Mouse (Mus musculus) kidney, adult 2 months (tissue): ENCODE data around the gene Slc39a2. TPM values are rescaled to one million over a fixed set of nuclear protein-coding genes. Genes with fewer than 3 reads are reported as not detected.
A peak's percentile ranks its signal among the peaks of the same experiment; 100 is the strongest.
"Not testable (repeated sequence)": the region's sequence is repeated elsewhere in the genome, so short reads cannot be mapped to it uniquely, and the experiment has no call there.

Experiments used
- DNase-seq: peaks from one replicate; pipeline ENCODE4 v3.0.0; 2021
- H3K27ac ChIP-seq: fragments of 200-500 bp; 2 replicates; pipeline ENCODE4 v1.5.1; 2012; ENCODE audit warnings: low read depth, low read length, control low read depth, inconsistent platforms; ENCODE audit not compliant: insufficient read depth
- H3K27me3 ChIP-seq: fragments of 200-500 bp; replicated peaks from 2 replicates; pipeline ENCODE4 v1.6.1; 2012; ENCODE audit warnings: mild to moderate bottlenecking, moderate library complexity, low read length, inconsistent platforms; ENCODE audit not compliant: control insufficient read depth, insufficient read depth
- H3K36me3 ChIP-seq: fragments of 200-500 bp; 2 replicates; pipeline ENCODE4 v1.6.1; 2012; ENCODE audit warnings: mild to moderate bottlenecking, moderate library complexity, low read length, inconsistent platforms; ENCODE audit not compliant: control insufficient read depth, insufficient read depth
- H3K4me1 ChIP-seq: fragments of 200-500 bp; 2 replicates; pipeline ENCODE4 v1.6.1; 2011; ENCODE audit warnings: low read length; ENCODE audit not compliant: control insufficient read depth, insufficient read depth
- H3K4me3 ChIP-seq: fragments of 200-500 bp; 2 replicates; pipeline ENCODE4 v1.5.1; 2011; ENCODE audit warnings: mild to moderate bottlenecking, low read depth, low read length, control low read depth; ENCODE audit not compliant: insufficient read depth
- CTCF ChIP-seq: fragments of 200-500 bp; conservative IDR thresholded peaks from 2 replicates; pipeline ENCODE4 v1.5.1; 2011; ENCODE audit warnings: low read depth, mild to moderate bottlenecking, control low read depth, low read length, moderate library complexity, mixed read lengths; ENCODE audit not compliant: insufficient read depth, insufficient read length
- POLR2A ChIP-seq: fragments of 200-500 bp; IDR thresholded peaks from one replicate; pipeline ENCODE4 v1.6.1; 2011; ENCODE audit warnings: low read depth, low read length, control low read depth
- WGBS: fragments of 180-500 bp; shearing (Covaris S2); methylation state at CpG from one replicate; pipeline ENCODE4 v1.1.7; 2018; 5-methylcytosine and 5-hydroxymethylcytosine counted together
- polyA plus RNA-seq: library from polyadenylated mRNA; depleted of rRNA; stranded (reverse); fragments of >200 nt; gene quantifications from 2 replicates; pipeline ENCODE4 v1.2.3, GENCODE M21; 2012

Slc39a2 gene
- polyA plus RNA-seq, 1 experiment: 0.52 TPM

DNA sequence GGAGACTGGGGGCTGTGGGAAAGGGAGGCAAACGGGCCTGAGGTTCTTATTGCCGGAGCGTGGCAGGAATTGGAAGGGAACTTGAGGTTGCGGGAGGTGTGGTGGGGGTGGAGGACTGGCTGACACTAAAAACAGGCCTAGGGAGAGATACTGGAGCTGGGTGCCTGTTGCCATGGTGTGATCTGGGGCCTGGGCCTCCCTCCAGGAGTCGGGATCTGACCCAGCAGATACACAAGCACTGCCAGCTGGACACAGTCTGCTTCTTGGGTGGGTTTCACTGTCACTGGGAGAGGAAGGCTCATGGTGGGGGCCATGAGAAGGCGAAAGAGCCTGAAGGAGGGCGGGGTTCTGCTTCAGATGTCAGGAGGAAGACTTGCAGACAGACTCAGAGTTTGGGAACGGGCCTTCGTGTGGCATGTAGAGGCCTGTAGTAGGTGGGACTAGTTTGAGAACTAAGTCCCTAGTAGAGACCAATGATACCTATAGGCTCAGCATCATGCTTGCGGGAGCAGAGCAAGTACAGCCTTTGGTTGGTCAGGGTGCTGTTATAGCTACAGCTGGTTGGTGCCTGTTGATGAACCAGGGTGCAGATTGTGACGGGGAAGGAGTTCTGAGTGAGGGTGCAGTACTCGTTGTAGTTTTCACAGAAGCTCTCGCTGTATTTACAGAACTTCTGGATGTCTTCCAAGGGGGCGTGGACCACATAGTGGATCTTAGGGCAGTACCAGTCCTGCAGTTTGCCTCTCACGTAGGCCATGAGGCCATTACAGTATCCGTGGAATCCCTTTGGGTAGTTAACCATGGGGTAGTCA is 29.3 kb downstream of the Slc39a2 start:
- Histone ChIP-seq H3K4me3 (no peak overlapping the region), H3K36me3 (no peaks in the 10 kb centered on the region), H3K27me3 (no peaks in the 10 kb centered on the region), H3K27ac (no peak overlapping the region), H3K4me1 (no peaks in the 10 kb centered on the region)
- 78% methylated on average over 16 of the region's 16 CpGs for WGBS
- TF ChIP-seq POLR2A: no peak
- TF ChIP-seq CTCF: no peak
- DNase-seq: no peak

GRCm38 (mm10) chr14:51922571-51922865 is 29.8 kb downstream of the Slc39a2 start, which contains the start of gene Rnase13:
TSS of gene Rnase13 (minus strand) at chr14:51922773.
- no peaks in the 10 kb centered on the region for H3K36me3 ChIP-seq
- TF ChIP-seq CTCF: no peak
- TF ChIP-seq POLR2A: no peak
- no peak within 1 kb of the TSS for H3K27ac ChIP-seq
- DNase-seq: no peak
- no peaks in the 10 kb centered on the region for H3K4me1 ChIP-seq
- WGBS: 92% methylated on average over 7 of the region's 7 CpGs
- no peak within 1 kb of the TSS for H3K4me3 ChIP-seq
- no peaks in the 10 kb centered on the region for H3K27me3 ChIP-seq

DNA sequence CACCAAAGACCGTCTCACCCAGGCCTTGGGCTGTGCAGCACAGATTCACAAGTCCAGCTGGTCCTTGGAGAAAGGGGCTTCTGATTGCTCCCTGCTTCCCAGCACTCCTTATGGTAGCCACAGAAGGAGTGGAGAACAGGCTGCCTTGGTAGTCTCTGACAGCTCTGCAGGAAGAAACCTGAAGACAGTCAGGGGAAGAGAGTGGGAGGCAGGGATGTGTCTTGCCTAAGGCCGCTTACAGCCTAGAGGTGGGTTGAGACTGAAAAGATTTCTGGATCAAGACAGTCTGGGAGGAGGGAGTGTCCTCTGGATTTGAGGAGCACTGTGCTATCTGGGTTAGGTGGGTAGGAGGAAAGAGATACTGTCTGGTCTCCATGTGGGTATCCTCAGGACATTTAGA is 30.2 kb downstream of the Slc39a2 start:
- DNase-seq: no peak
- TF ChIP-seq CTCF: no peak
- no peak for TF ChIP-seq POLR2A
- Histone ChIP-seq H3K27me3 (no peaks in the 10 kb centered on the region), H3K4me3 (no peak overlapping the region), H3K36me3 (no peaks in the 10 kb centered on the region), H3K4me1 (no peaks in the 10 kb centered on the region), H3K27ac (no peak overlapping the region)
- WGBS: 98% methylated on average over 2 of the region's 2 CpGs

DNA sequence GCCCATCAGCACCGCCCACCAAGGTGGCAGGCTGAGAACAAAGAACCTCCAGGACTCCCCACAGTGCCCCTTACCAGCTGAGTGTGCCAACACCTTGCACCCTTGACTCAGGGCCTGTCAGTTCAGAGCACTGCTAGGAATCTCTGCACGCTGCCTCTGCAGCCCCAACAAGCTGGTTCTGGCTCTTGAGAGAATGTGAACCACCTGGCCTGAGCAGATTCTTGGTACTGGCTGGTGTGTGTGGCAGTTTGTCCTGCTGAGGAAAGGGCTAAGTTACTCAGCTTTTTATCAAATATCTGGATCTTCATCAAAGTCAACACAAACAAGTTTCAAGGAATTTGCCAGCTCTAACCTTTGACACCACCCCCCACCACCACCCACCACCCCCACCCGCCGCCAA is 30.8 kb downstream of the Slc39a2 start:
- WGBS: 84% methylated on average over 4 of the region's 4 CpGs
- Histone ChIP-seq H3K36me3 (no peaks in the 10 kb centered on the region), H3K27me3 (no peaks in the 10 kb centered on the region), H3K4me1 (no peaks in the 10 kb centered on the region), H3K27ac (no peak overlapping the region), H3K4me3 (no peak overlapping the region)
- DNase-seq: no peak
- TF ChIP-seq CTCF (no peak), POLR2A (no peak)

GRCm38 (mm10) chr14:51926930-51927329 is 34.2 kb downstream of the Slc39a2 start:
- not testable (repeated sequence) for DNase-seq, H3K36me3 ChIP-seq, H3K4me1 ChIP-seq, H3K27me3 ChIP-seq, H3K27ac ChIP-seq, H3K4me3 ChIP-seq
- 97% methylated on average over 11 of the region's 11 CpGs for WGBS

- 61% methylated on average over 8 of the region's 8 CpGs for WGBS
- peak; percentile 84 for DNase-seq
These were observed 36.7 kb downstream of the Slc39a2 start for GRCm38 (mm10) chr14:51929309-51929943.

DNA sequence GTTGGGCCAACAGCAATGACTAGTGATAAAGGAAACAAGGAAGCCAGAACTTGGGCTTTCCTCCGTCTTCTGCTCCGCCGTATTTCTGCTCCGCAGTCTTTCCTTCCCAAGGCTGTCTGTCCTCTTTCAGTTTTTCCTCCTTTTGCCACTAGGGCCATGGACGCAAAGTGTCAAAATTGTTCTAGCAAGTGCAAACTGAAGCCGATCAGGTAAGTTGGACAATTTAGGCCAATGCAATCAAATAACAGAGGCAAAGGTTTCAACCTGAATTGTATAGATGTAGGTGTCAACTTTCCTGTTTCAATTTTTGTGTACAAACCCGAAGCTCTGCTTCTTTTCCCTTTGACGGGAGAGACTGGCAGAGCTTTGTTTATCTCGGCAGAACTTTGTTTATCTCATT is 37.3 kb downstream of the Slc39a2 start:
- no peak for DNase-seq
- no peaks in the 10 kb centered on the region for H3K4me1 ChIP-seq
- H3K27me3 ChIP-seq: no peaks in the 10 kb centered on the region
- peak overlapping the region; percentile 21; the same call in 1 of the 2 replicates for H3K27ac ChIP-seq
- no peak overlapping the region for H3K4me3 ChIP-seq
- no peaks in the 10 kb centered on the region for H3K36me3 ChIP-seq
- WGBS: 79% methylated on average over 9 of the region's 9 CpGs
- TF ChIP-seq CTCF: no peak
- no peak for TF ChIP-seq POLR2A

More at GRCm38 (mm10) chr14:51929309-51929943, 36.7 kb downstream of the Slc39a2 start:
- TF ChIP-seq POLR2A (no peak), CTCF (no peak)
- Histone ChIP-seq H3K4me3 (no peak overlapping the region), H3K27me3 (no peaks in the 10 kb centered on the region), H3K27ac (peak overlapping the region; percentile 41; the same call in 1 of the 2 replicates), H3K4me1 (no peaks in the 10 kb centered on the region), H3K36me3 (no peaks in the 10 kb centered on the region)
